Mouse (Mus musculus) erythroblast, embryonic 14.5 days (primary cell): ENCODE data around the gene Rpl10.

ENCODE experiments used
- GATA1 ChIP-seq: IDR thresholded peaks from 2 replicates; pipeline ENCODE4 v1.6.1; 2012; ENCODE audit warnings: low read length, inconsistent platforms, mixed read lengths
- TAL1 ChIP-seq: IDR thresholded peaks from 3 replicates; pipeline ENCODE4 v1.6.1; 2012; ENCODE audit warnings: low read length, inconsistent platforms, mixed read lengths

DNA sequence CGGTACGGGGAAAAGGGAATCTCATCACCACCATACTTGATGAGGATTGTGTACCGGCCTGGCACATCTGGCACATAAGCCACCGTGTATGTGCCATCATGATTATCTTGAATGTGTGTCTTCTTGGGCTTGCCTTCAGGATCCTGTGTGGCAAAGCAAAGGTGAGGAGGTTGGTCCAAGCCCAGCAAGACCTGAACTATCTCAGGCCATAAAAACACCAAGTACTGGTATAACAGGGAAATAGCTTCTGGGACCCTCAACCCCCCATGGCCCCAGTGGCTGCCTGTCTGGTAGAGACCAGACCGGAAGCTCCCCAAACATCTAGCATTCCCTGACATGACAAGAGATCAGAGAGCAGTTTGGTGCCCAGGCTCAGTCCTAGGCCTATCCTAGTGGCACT lies 37.4 kb upstream of the Rpl10 start:
- TF ChIP-seq GATA1 (no peak), TAL1 (no peak)
